Mouse (Mus musculus) urinary bladder, postnatal 4 days (tissue): ENCODE measurements around the gene H2-M10.2.
"Not testable (repeated sequence)": the region's sequence is repeated elsewhere in the genome, so short reads cannot be mapped to it uniquely, and the experiment has no call there.

Source experiments
- DNase-seq, 2 experiments: peaks; one replicate each; pipeline ENCODE4 v3.0.0; 2021 to 2022; ENCODE audit warnings: low spot score in 2 of 2

The H2-M10.2 gene

DNA sequence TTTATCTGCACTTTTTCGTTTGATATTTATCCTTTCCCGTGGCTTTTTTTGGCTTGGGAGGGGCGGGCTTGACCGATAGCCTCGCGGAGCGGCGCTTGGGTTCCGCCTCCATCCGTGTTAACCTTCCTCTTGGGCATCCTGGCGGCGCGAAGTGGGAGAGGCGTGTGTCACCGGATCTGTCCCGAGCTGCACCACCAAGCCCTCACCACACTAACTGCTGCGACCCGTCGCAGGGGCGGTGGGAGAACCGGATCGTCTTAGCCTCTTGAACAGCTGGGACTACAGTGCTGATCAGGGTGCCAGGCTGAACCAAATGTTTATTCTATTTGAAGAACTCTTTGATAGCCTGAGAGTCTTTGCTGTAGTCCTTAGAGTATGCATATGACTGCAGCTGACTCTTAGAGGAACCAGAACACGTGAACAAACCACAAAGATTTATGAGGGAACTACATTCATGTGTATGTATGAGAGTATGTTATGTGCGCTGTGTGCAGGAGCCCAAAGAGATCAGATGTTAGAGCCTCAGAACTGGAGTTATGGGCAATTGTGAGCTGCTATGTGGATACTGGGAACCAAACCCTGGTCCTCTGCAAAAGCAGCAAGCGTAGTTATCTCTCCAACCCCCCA lies 33.9 kb downstream of the H2-M10.2 start:
- no peak for DNase-seq

DNA sequence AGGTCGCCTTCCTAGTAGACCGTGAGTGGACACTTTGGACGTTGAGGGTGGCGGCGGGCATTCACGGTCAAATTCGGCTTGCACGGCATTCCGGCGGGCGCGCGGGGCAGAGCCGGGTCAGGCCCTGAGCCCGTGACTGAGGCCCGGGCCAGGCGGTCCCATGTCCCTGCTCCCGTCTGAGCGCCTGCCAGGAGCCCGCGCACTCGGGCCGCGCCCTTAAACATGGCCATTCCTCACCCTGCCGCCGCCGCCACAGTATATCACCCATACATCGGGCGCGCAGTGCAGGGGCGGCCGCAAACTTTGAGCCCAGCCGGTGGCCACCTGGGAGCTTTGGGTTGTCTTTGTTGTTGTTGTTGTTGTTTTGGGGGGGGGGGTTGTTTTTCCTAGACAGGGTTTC lies 37.4 kb downstream of the H2-M10.2 start:
- DNase-seq, result no peak

DNA sequence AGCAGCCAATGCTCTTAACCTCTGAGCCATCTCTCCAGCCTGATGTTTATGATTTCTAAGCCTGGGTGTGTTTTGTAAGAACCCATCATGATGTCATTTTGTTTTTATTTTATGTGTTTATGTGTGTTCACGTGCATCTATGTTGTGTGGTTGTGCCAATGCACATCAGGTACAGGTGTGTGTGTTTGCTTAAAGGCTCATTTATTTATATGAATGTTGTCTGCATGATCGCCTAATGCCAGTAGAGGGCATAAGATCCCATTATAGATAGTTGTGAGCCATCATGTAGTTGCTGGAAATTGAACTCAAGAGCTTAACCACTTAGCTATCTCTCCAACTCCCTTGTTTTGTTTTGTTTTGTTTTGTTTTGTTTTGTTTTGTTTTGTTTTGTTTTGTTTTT lies 40.5 kb downstream of the H2-M10.2 start:
- no peak for DNase-seq

DNA sequence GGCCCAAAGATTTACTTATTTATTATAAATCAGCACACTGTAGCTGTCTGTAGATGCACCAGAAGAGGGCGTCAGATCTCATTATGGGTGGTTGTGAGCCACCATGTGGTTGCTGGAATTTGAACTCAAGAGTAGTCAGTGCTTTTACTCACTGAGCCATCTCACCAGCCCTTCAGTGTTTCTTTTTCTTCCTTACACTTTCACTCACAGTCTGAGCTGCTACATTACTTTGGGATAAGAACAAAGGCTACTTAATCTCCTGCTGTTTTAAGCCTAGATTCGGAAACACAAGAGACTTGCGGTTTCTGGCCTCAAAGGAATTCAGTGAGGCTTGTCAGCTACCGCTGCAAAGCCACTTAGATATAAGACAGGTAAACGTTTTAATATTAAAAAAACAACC lies 42.3 kb downstream of the H2-M10.2 start:
- DNase-seq, result no peak

DNA sequence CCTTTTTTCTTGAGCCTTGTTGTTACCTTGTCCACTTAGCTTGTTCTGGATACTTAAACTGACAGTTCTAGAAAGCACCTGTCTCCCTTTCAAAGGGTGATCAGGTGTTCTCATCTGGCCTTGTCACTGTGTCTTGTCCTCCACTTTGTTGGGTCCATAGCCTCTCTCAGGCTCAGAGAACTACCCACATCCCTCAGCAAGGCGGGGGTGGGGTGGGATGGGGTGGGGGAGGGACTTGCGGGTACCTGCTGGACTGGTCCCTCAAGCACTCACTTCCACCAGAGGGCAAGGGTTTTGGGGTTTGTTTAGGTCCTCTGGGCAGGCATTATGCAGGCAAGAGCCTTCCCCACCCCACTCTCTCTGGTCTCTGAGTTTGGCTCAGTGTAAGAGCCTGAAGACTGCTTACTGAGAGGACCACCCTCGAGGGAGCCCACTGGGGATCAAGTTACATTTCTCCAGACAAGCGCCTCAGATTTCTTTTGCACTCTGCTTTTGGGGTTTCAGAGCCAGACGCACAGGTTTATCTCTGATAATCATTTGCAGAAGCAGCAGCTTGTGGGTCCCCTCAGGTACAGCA lies 45.6 kb downstream of the H2-M10.2 start:
- DNase-seq, result no peak

DNA sequence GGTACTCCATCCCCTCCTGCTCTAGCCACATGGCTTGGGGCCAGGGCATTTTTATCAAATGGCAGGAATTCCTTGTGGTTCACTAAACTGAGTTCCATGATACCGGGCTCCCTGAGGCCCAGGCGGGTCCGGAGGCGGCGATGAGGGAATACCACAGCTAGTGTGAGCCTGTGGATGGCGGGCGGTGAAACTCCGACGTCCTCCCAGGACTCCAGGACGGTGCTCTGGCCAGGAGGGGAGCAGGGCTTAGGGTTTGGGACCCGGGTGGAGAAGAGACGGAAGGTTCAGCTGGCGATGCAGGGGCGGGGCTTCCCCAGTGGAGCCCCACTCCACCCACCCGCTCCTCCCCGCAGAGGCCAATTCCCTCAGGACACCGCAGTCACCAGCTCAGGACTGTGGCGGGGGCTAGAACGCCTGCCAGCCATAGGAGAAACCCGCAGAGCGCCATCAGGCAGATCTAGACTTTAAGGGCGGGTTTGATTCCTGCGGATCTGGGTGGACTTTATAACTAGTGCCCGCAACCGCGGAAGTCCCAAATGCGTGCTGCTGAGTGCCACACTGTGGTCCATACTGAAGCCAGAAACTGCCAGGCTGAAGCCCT lies 48.9 kb downstream of the H2-M10.2 start:
- no peak for DNase-seq

DNA sequence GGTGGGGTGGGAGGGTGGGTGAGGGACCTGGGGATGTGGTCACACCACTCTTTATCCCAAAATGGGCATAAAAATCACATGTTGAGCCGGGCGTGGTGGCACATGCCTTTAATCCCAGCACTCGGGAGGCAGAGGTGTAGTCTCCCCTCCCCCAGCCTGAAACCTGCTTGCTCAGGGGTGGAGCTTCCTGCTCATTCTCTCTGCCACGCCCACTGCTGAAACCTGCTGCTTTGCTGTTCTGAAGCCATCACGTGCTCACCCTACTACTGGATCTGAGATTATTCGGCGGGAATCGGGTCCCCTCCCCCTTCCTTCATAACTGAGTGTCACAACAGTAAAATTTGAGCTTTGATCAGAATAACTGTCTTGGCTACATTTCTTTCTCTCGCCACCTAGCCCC lies 51.0 kb downstream of the H2-M10.2 start:
- DNase-seq, result not testable (repeated sequence)
